Mouse (Mus musculus): ENCODE measurements around the gene Vps37c. TPM values are rescaled to one million over a fixed set of nuclear protein-coding genes. Genes with fewer than 3 reads are reported as not detected.

The Vps37c gene
- total and polyA plus RNA-seq, 3 experiments: 8.1 to 11.9 TPM; not detected in 1

- no peak for DNase-seq (ENCODE audit: low read depth, low spot score)
- no peaks in the 10 kb centered on the region for H3K79me2 ChIP-seq (ENCODE audit: control insufficient read depth, insufficient read depth, low read length, poor library complexity)
- H3K27ac ChIP-seq (ENCODE audit: control insufficient read depth, low read depth, low read length): no peak overlapping the region
- H3K36me3 ChIP-seq (ENCODE audit: control insufficient read depth in 1 of 2, insufficient read depth in 2 of 2, low read length in 2 of 2): no peaks in the 10 kb centered on the region
- no peak overlapping the region for H3K4me3 ChIP-seq (ENCODE audit: control insufficient read depth in 1 of 2, insufficient read depth in 1 of 2, low read depth in 2 of 2, low read length in 2 of 2)
- no peaks in the 10 kb centered on the region for H3K4me1 ChIP-seq (ENCODE audit: control insufficient read depth in 1 of 2, insufficient read depth in 2 of 2, low read length in 2 of 2)
- TF ChIP-seq RCOR1 (IDR thresholded peaks at IDR 0.05; ENCODE audit: low read depth, low read length): no peak
- TF ChIP-seq TBP (IDR thresholded peaks at IDR 0.05; ENCODE audit: low read depth, low read length): no peak
- no peak for TF ChIP-seq MEF2A (IDR thresholded peaks at IDR 0.05; ENCODE audit: extremely low read depth, insufficient replicate concordance, low read depth, low read length, poor library complexity, severe bottlenecking)
- TF ChIP-seq MXI1 (IDR thresholded peaks at IDR 0.05; ENCODE audit: low read depth, low read length): no peak
- no peak for TF ChIP-seq RAD21 (IDR thresholded peaks at IDR 0.05; ENCODE audit: low read depth, low read length)
- no peak for TF ChIP-seq CTCF (IDR thresholded peaks at IDR 0.05 in 2 of 3, conservative IDR thresholded peaks at IDR 0.05 in 1 of 3; ENCODE audit: control insufficient read depth in 1 of 3, insufficient read depth in 1 of 3, low read depth in 2 of 3, low read length in 3 of 3, poor library complexity in 1 of 3, severe bottlenecking in 1 of 3)
- no peak for TF ChIP-seq HCFC1 (IDR thresholded peaks at IDR 0.05; ENCODE audit: low read depth, low read length)
- no peak for TF ChIP-seq TAL1 (IDR thresholded peaks at IDR 0.05; ENCODE audit: low read length)
- no peak for TF ChIP-seq MAX (IDR thresholded peaks at IDR 0.05; ENCODE audit: low read length)
- no peak for TF ChIP-seq SMC3 (IDR thresholded peaks at IDR 0.05; ENCODE audit: low read depth, low read length)
- no peak for TF ChIP-seq USF2 (IDR thresholded peaks at IDR 0.05; ENCODE audit: borderline replicate concordance in 1 of 2, insufficient read depth in 1 of 2, low read depth in 1 of 2, low read length in 2 of 2)
- no peak for TF ChIP-seq JUND (IDR thresholded peaks at IDR 0.05; ENCODE audit: low read depth, low read length)
- TF ChIP-seq CHD1 (IDR thresholded peaks at IDR 0.05; ENCODE audit: low read depth, low read length): no peak
- TF ChIP-seq ZC3H11A (IDR thresholded peaks at IDR 0.05; ENCODE audit: low read depth, low read length): no peak
- TF ChIP-seq ETS1 (IDR thresholded peaks at IDR 0.05; ENCODE audit: low read depth, low read length): no peak
- TF ChIP-seq POLR2AphosphoS5 (IDR thresholded peaks at IDR 0.05; ENCODE audit: borderline replicate concordance, low read depth, low read length): no peak
- no peak overlapping the region for H3K9ac ChIP-seq (ENCODE audit: control insufficient read depth, low read depth, low read length, poor library complexity, severe bottlenecking)
- no peaks in the 10 kb centered on the region for H3K9me3 ChIP-seq (replicated peaks; ENCODE audit: insufficient read depth, low read length)
- peaks cover 0 to 2% of the 10 kb centered on the region in 2 experiments; a peak in 2 of 4 replicates for H3K27me3 ChIP-seq (ENCODE audit: control insufficient read depth in 1 of 2, insufficient read depth in 2 of 2, low read length in 2 of 2)
These were observed 36.3 kb downstream of the Vps37c start for GRCm38 (mm10) chr19:10724629-10725363.

DNA sequence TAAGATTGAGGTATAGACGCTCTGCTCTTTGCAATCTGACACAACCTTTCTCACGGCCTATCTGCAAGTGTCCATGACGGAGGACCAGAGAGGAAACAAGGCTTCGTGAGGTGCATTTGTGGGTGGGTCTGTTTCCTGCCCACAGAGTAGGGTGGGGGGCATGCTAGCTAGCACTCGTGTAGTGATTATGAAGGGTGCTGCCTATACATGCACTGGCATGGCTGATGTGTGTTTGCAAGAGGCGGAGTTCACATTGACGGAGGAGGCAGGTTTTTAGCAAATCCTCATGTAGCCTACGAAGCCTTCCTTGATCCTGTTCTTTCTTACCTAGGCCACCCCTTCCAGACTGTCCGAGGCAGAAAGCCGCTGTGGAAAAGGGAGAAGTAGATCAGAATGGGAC is 41.4 kb downstream of the Vps37c start:
- no peaks in the 10 kb centered on the region for H3K4me1 ChIP-seq (ENCODE audit: control insufficient read depth in 1 of 2, insufficient read depth in 2 of 2, low read length in 2 of 2)
- no peaks in the 10 kb centered on the region for H3K79me2 ChIP-seq (ENCODE audit: control insufficient read depth, insufficient read depth, low read length, poor library complexity)
- H3K36me3 ChIP-seq (ENCODE audit: control insufficient read depth in 1 of 2, insufficient read depth in 2 of 2, low read length in 2 of 2): no peaks in the 10 kb centered on the region
- no peak for DNase-seq (ENCODE audit: low read depth, low spot score)
- no peak overlapping the region for H3K9ac ChIP-seq (ENCODE audit: control insufficient read depth, low read depth, low read length, poor library complexity, severe bottlenecking)
- H3K9me3 ChIP-seq (replicated peaks; ENCODE audit: insufficient read depth, low read length): no peaks in the 10 kb centered on the region
- H3K4me3 ChIP-seq (ENCODE audit: control insufficient read depth in 1 of 2, insufficient read depth in 1 of 2, low read depth in 2 of 2, low read length in 2 of 2): no peak overlapping the region
- H3K27ac ChIP-seq (ENCODE audit: control insufficient read depth, low read depth, low read length): no peak overlapping the region
- no peak for TF ChIP-seq GABPA (IDR thresholded peaks at IDR 0.05; ENCODE audit: low read depth, low read length)
- no peak for TF ChIP-seq NRF1 (IDR thresholded peaks at IDR 0.05; ENCODE audit: insufficient read depth, low read depth, low read length, poor library complexity, severe bottlenecking)
- TF ChIP-seq CHD2 (IDR thresholded peaks at IDR 0.05; ENCODE audit: low read length): no peak
- TF ChIP-seq ETS1 (IDR thresholded peaks at IDR 0.05; ENCODE audit: low read depth, low read length): no peak
- no peak for TF ChIP-seq MXI1 (IDR thresholded peaks at IDR 0.05; ENCODE audit: low read depth, low read length)
- TF ChIP-seq ZKSCAN1 (IDR thresholded peaks at IDR 0.05; ENCODE audit: low read depth, low read length): no peak
- no peak for TF ChIP-seq GATA1 (IDR thresholded peaks at IDR 0.05; ENCODE audit: low read depth, low read length)
- TF ChIP-seq TCF12 (IDR thresholded peaks at IDR 0.05; ENCODE audit: low read depth, low read length): no peak
- TF ChIP-seq USF1 (IDR thresholded peaks at IDR 0.05; ENCODE audit: low read depth, low read length): no peak
- TF ChIP-seq MAZ (IDR thresholded peaks at IDR 0.05; ENCODE audit: low read depth, low read length): no peak
- TF ChIP-seq MEF2A (IDR thresholded peaks at IDR 0.05; ENCODE audit: extremely low read depth, insufficient replicate concordance, low read depth, low read length, poor library complexity, severe bottlenecking): no peak
- TF ChIP-seq POLR2A (IDR thresholded peaks at IDR 0.05; ENCODE audit: control insufficient read depth in 1 of 2, insufficient read depth in 1 of 2, low read depth in 1 of 2, low read length in 2 of 2, poor library complexity in 1 of 2): no peak
- peaks cover 0 to 2% of the 10 kb centered on the region in 2 experiments; a peak in 2 of 4 replicates for H3K27me3 ChIP-seq (ENCODE audit: control insufficient read depth in 1 of 2, insufficient read depth in 2 of 2, low read length in 2 of 2)

Data from MEL (cell line).